Mouse (Mus musculus) midbrain, embryonic 14.5 days (tissue): Measurements from ENCODE around the gene Tubg2. TPM values are rescaled to one million over a fixed set of nuclear protein-coding genes. Genes with fewer than 3 reads are reported as not detected.
"Not testable (repeated sequence)": the region's sequence is repeated elsewhere in the genome, so short reads cannot be mapped to it uniquely, and the experiment has no call there.

Source experiments
- ATAC-seq: fragments of 200-750 bp; cut with Nextera tagmentation; 2 replicates; pipeline ENCODE4 v1.8.0; 2017; ENCODE audit warnings: moderate number of reproducible peaks, moderate library complexity; ENCODE audit not compliant: low FRiP score, low TSS enrichment
- DNase-seq: peaks from one replicate; pipeline ENCODE4 v3.0.0-alpha.2; 2015
- H3K27ac ChIP-seq: fragments of 300-500 bp; sonication (generic); replicated peaks from 2 replicates; pipeline ENCODE4 v1.5.1; 2014; ENCODE audit warnings: mild to moderate bottlenecking, low read depth, low read length, moderate library complexity
- H3K27me3 ChIP-seq: fragments of 300-500 bp; sonication (generic); 2 replicates; pipeline ENCODE4 v1.6.1; 2014; ENCODE audit warnings: low read length, control low read depth, mixed read lengths; ENCODE audit not compliant: control insufficient read depth, insufficient read depth
- H3K36me3 ChIP-seq: fragments of 300-500 bp; sonication (generic); 2 replicates; pipeline ENCODE4 v1.6.1; 2014; ENCODE audit warnings: low read length, control low read depth; ENCODE audit not compliant: control insufficient read depth, insufficient read depth
- H3K4me1 ChIP-seq: fragments of 300-500 bp; sonication (generic); 2 replicates; pipeline ENCODE4 v1.6.1; 2014; ENCODE audit warnings: mild to moderate bottlenecking, antibody characterized with exemption, low read length, control low read depth; ENCODE audit not compliant: control insufficient read depth, insufficient read depth
- H3K4me2 ChIP-seq: fragments of 300-500 bp; sonication (generic); 2 replicates; pipeline ENCODE4 v1.6.1; 2014; ENCODE audit warnings: mild to moderate bottlenecking, low read length, moderate library complexity
- H3K4me3 ChIP-seq: fragments of 300-500 bp; sonication (generic); replicated peaks from 2 replicates; pipeline ENCODE4 v1.5.1; 2014; ENCODE audit warnings: low read depth, low read length
- H3K9ac ChIP-seq: fragments of 300-500 bp; sonication (generic); replicated peaks from 2 replicates; pipeline ENCODE4 v1.6.1; 2014; ENCODE audit warnings: mild to moderate bottlenecking, low read length, moderate library complexity
- H3K9me3 ChIP-seq: fragments of 300-500 bp; sonication (generic); 2 replicates; pipeline ENCODE4 v1.6.1; 2016; ENCODE audit warnings: low read length, control low read depth, mixed read lengths; ENCODE audit not compliant: control insufficient read depth
- WGBS: fragments of 180-500 bp; shearing (Covaris S2); extraction: QIAGEN DNeasy Blood & Tissue Kit; methylation state at CpG from one replicate; pipeline ENCODE4 v1.1.7; 2014; 5-methylcytosine and 5-hydroxymethylcytosine counted together
- polyA plus RNA-seq: library from polyadenylated mRNA; unstranded; fragments of >200 nt; fragmentation: Nextera tagmentation; extraction: Ambion mirVana; gene quantifications from 2 replicates; pipeline ENCODE4 v1.2.1, GENCODE M21; 2014

Gene Tubg2
- polyA plus RNA-seq, 1 experiment from 2014 or later, result 42.2 TPM

DNA sequence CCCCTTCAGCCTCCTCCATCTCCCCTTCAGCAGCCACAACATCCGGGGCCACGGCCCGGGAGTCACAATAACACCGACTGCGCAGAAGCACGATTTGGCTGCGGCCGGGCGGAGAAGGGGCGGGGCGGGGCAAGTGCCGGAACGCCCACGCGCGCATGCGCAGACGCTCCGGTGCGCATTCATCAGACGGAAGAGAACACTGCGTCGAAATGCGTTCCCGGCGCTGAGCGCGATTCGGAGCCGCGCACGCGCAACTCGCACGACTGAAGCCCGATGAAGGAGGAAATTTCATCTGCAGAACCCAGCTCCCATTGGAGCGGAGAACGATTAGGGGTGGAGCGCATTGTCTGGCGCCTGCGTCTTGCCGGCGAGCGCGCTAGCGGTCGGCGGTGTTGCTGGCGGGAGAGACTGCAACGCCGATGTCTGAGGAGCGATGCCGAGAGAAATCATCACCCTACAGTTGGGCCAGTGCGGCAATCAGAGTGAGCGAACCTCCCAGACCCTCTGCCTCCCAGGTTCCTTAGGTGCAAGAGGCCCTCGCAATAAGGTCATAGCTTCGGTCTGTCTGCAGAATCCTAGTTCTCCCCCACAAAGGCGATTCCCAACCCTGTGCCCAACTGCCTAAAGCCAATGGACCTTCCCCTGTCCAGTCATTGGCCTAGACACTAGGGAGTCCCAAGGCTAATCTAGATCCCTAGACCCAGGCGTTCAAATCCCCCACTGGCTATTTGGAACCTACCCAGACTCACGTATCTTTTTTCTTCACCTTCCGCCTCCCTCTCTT, 35.8 kb upstream of the Tubg2 start, which contains the start of the genes Retreg3 and Tubg1:
Retreg3 (minus strand) TSS at position 133 of the 784 bp plus-strand sequence.
Tubg1 (plus strand) TSS at position 178 of the 784 bp plus-strand sequence.
- H3K9ac ChIP-seq, result peak within 1 kb of the TSS; percentile 88
- H3K4me3 ChIP-seq, result peak within 1 kb of the TSS; percentile 88
- peak; percentile 100 for DNase-seq
- peak within 1 kb of the TSS; percentile 96 for H3K4me2 ChIP-seq
- peaks cover 20% of the 10 kb centered on the region for H3K4me1 ChIP-seq
- H3K27me3 ChIP-seq, result no peaks in the 10 kb centered on the region
- H3K36me3 ChIP-seq, result peaks cover 18% of the 10 kb centered on the region
- under 1% methylated on average over 61 of the region's 61 CpGs for WGBS
- peak; percentile 96 for ATAC-seq
- no peaks in the 10 kb centered on the region for H3K9me3 ChIP-seq
- H3K27ac ChIP-seq, result peak within 1 kb of the TSS; percentile 91

DNA sequence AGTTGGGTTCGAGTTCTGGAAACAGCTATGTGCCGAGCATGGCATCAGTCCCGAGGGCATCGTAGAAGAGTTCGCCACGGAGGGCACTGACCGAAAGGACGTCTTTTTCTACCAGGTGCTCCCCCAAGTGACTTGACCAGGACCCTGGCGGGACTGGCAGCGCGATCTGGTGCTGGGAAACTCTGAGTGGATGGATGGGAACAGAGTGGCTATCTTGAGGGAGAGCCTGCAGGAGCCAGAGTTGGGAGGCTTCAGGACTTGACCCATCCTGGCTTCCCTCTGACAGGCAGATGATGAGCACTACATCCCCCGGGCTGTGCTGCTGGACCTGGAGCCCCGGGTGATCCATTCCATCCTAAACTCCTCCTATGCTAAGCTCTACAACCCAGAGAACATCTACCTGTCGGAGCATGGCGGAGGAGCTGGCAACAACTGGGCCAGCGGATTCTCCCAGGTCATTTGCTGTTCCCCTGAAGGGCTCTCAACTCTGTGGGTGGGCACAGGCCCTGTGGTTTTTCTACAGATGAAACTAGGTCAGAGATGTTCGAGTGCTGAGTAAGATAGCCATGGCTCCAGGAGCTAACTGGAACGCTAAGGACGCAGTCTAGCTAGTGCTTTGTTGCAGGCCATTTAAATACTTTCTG, 35.0 kb upstream of the Tubg2 start:
- ATAC-seq, result no peak
- peaks cover 23% of the 10 kb centered on the region for H3K36me3 ChIP-seq
- H3K9ac ChIP-seq, result peak overlapping the region; percentile 77
- DNase-seq, result no peak
- no peaks in the 10 kb centered on the region for H3K27me3 ChIP-seq
- peak overlapping the region; percentile 91 for H3K27ac ChIP-seq
- peaks cover 20% of the 10 kb centered on the region for H3K4me1 ChIP-seq
- H3K9me3 ChIP-seq, result no peaks in the 10 kb centered on the region
- H3K4me2 ChIP-seq, result peak overlapping the region; percentile 96
- WGBS, result 26% methylated on average over 19 of the region's 19 CpGs
- H3K4me3 ChIP-seq, result peak overlapping the region; percentile 88

DNA sequence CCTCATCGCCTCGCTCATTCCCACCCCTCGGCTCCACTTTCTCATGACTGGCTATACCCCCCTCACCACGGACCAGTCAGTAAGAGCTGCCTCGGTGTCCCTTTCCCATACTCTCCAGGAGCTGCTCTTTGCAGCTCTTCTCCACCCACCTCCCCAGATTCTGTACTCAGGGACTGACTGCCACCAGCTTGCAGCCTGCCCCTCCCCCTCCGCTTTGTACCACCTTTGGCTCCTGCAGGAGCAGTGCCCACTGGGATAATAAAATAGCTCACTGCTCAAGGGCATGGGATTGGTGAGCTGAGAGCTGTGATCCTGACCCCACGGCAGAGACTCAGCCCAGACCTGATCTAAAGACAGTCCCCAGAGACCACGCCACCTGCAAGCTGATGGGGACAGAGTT, 31.2 kb upstream of the Tubg2 start:
- ATAC-seq, result not testable (repeated sequence)
- WGBS, result 94% methylated on average over 8 of the region's 8 CpGs

GRCm38 (mm10) chr11:101125008-101125407, 30.7 kb upstream of the Tubg2 start:
- WGBS, result 97% methylated on average over 6 of the region's 9 CpGs
- H3K9ac ChIP-seq, H3K9me3 ChIP-seq, H3K27me3 ChIP-seq, DNase-seq, H3K4me3 ChIP-seq, H3K4me2 ChIP-seq, H3K27ac ChIP-seq, ATAC-seq: not testable (repeated sequence)
- Histone ChIP-seq H3K4me1 (peaks cover 11% of the 10 kb centered on the region), H3K36me3 (peaks cover 29% of the 10 kb centered on the region)

More for the DNA sequence above, 31.2 kb upstream of the Tubg2 start:
- DNase-seq, H3K9ac ChIP-seq, H3K9me3 ChIP-seq, H3K27ac ChIP-seq, H3K4me2 ChIP-seq, H3K27me3 ChIP-seq, H3K4me3 ChIP-seq: not testable (repeated sequence)
- H3K4me1 ChIP-seq, result peaks cover 11% of the 10 kb centered on the region
- H3K36me3 ChIP-seq, result peaks cover 29% of the 10 kb centered on the region

DNA sequence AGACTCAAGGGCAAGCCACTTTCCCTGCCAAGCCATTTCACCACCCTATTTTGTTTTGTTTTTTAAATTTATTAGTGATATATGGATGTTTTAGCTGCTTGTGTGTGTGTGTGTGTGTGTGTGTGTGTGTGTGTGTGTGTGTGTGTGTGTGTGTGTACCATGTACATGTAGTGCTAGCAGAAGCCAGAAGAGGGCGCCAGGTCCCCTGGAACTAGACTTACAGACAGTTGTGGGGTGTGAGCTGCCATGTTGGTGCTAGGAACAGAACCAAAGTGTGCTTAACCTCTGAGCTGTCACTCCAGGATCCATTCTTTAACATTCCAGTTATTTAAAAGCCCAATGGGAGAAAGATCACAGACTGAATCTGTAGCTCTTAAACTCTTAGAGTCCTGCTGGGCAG, 28.6 kb upstream of the Tubg2 start:
- Histone ChIP-seq H3K9ac (no peak overlapping the region), H3K27me3 (no peaks in the 10 kb centered on the region), H3K9me3 (no peaks in the 10 kb centered on the region), H3K4me3 (no peak overlapping the region), H3K36me3 (peaks cover 29% of the 10 kb centered on the region), H3K4me1 (no peaks in the 10 kb centered on the region), H3K27ac (no peak overlapping the region), H3K4me2 (no peak overlapping the region)
- DNase-seq (no peak), ATAC-seq (no peak)
- WGBS, result 77% methylated on average over 1 of the region's 1 CpGs

GRCm38 (mm10) chr11:101128996-101129577, 26.6 kb upstream of the Tubg2 start:
- Histone ChIP-seq H3K4me1 (no peaks in the 10 kb centered on the region), H3K4me2 (no peak overlapping the region), H3K4me3 (no peak overlapping the region), H3K9me3 (no peaks in the 10 kb centered on the region), H3K9ac (no peak overlapping the region), H3K27me3 (no peaks in the 10 kb centered on the region), H3K36me3 (peaks cover 16% of the 10 kb centered on the region), H3K27ac (no peak overlapping the region)
- WGBS, result 86% methylated on average over 11 of the region's 11 CpGs
- DNase-seq (no peak), ATAC-seq (no peak)

- Histone ChIP-seq H3K4me3 (no peak overlapping the region), H3K4me1 (no peaks in the 10 kb centered on the region), H3K9ac (no peak overlapping the region), H3K27ac (no peak overlapping the region), H3K4me2 (no peak overlapping the region), H3K9me3 (no peaks in the 10 kb centered on the region), H3K36me3 (peaks cover 16% of the 10 kb centered on the region), H3K27me3 (no peaks in the 10 kb centered on the region)
- DNase-seq (no peak), ATAC-seq (no peak)
- WGBS, result 54% methylated on average over 18 of the region's 18 CpGs
Observed at GRCm38 (mm10) chr11:101130056-101130756, 25.5 kb upstream of the Tubg2 start.

- no peak overlapping the region for H3K9ac ChIP-seq
- H3K4me3 ChIP-seq, result no peak overlapping the region
- ATAC-seq (no peak), DNase-seq (no peak)
- peaks cover 7% of the 10 kb centered on the region for H3K36me3 ChIP-seq
- H3K27ac ChIP-seq, result no peak overlapping the region
- H3K27me3 ChIP-seq, result no peaks in the 10 kb centered on the region
- H3K9me3 ChIP-seq, result no peaks in the 10 kb centered on the region
- no peaks in the 10 kb centered on the region for H3K4me1 ChIP-seq
- no peak overlapping the region for H3K4me2 ChIP-seq
- 95% methylated on average over 2 of the region's 2 CpGs for WGBS
Observed at GRCm38 (mm10) chr11:101131187-101131586, 24.5 kb upstream of the Tubg2 start.
